Mouse (Mus musculus): Measurements from ENCODE around the gene Tgm6. TPM values are rescaled to one million over a fixed set of nuclear protein-coding genes. Genes with fewer than 3 reads are reported as not detected.

Tgm6 gene
- total and polyA plus RNA-seq, 2 experiments from 2014 or later, result not detected

DNA sequence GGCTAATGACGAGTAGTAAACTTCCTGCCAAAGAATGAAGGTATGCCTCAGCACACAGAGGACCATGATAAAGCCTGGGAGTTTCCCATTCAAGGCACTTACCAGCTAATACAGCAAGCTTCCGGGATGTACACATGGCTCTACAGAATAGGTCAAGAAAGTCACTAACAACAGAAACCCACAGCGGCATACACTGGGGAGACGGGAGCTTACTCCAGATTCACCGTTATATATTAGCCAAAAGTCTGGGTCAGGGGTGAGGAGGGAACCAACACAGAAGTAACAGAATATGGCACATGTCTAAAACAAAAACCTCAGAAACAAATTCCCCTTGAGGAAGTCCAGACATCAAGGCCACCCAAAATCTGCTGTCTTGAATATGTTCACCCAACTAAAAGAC is 50.5 kb downstream of the Tgm6 start:
- H3K9me3 ChIP-seq (replicated peaks; ENCODE audit: control insufficient read depth, low read length), result no peaks in the 10 kb centered on the region
- no peak overlapping the region for H3K9ac ChIP-seq (replicated peaks; ENCODE audit: low read depth, low read length)
- DNase-seq (ENCODE audit: low spot score) (no peak), ATAC-seq (ENCODE audit: insufficient read depth, low read depth) (no peak)
- no peaks in the 10 kb centered on the region for H3K4me1 ChIP-seq (ENCODE audit: control insufficient read depth, insufficient read depth)
- H3K27me3 ChIP-seq (ENCODE audit: control insufficient read depth, insufficient read depth, low read length), result no peaks in the 10 kb centered on the region
- TF ChIP-seq CTCF (IDR thresholded peaks at IDR 0.05; ENCODE audit: low read depth), result no peak
- TF ChIP-seq EP300 (IDR thresholded peaks at IDR 0.05; ENCODE audit: low read depth), result no peak
- no peak overlapping the region for H3K4me3 ChIP-seq (ENCODE audit: low read depth, low read length)
- peaks cover 2% of the 10 kb centered on the region; the same call in 1 of the 2 replicates for H3K36me3 ChIP-seq (replicated peaks; ENCODE audit: control insufficient read depth, insufficient read depth, low read length)
- WGBS, result 62% methylated on average over 5 of the region's 5 CpGs
- H3K4me2 ChIP-seq (ENCODE audit: low read depth, low read length), result no peak overlapping the region
- H3K27ac ChIP-seq (ENCODE audit: low read depth), result no peak overlapping the region

DNA sequence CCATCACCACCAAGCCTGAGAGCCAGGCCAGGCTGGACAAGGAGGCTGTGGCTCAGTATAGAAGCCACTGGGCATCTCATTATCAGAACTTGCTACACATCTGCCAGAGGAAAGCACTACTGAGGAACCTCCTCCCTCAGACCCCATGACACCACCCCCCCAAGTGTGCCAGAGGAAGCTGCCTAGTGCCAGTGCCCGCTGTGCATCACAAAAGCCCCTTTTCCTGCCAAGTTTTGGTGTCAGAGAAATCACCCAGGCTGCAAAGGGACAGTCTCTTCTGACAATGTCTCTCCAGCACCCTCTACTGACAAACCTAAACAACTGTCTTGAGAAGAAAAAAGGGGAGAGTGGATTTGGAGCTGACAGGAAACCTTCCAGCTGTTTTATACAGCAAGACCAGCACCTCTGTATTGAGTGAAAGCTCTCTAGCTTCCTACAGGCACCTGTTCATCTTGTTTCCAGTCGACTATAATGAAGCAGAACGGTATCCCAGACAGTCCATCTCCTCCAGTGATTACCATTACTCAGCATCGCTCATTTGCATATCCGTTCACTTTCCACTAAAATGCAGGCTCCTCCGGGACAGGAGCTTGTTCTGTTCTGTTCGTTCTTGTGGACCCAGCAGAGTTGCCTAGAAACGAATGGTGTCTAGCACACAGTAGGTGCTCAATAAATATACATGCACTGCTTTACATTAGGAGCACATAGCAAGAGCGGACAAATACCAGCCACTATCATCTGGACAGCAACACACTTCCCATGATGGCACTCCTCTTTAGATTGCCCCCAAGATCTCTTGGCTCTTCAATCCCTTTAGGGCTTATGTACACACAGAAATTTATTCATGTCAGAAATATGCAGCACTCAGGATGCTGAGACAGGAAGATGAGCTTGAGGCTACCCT is 54.3 kb downstream of the Tgm6 start:
- DNase-seq (ENCODE audit: low spot score), result peak; percentile 67
- H3K9ac ChIP-seq (replicated peaks; ENCODE audit: low read depth, low read length), result no peak overlapping the region
- peak; percentile 63 for TF ChIP-seq CTCF (IDR thresholded peaks at IDR 0.05; ENCODE audit: low read depth)
- no peak for TF ChIP-seq EP300 (IDR thresholded peaks at IDR 0.05; ENCODE audit: low read depth)
- no peaks in the 10 kb centered on the region for H3K4me1 ChIP-seq (ENCODE audit: control insufficient read depth, insufficient read depth)
- H3K27me3 ChIP-seq (ENCODE audit: control insufficient read depth, insufficient read depth, low read length), result no peaks in the 10 kb centered on the region
- H3K9me3 ChIP-seq (replicated peaks; ENCODE audit: control insufficient read depth, low read length), result no peaks in the 10 kb centered on the region
- H3K36me3 ChIP-seq (replicated peaks; ENCODE audit: control insufficient read depth, insufficient read depth, low read length), result peaks cover 34% of the 10 kb centered on the region
- ATAC-seq (ENCODE audit: insufficient read depth, low read depth), result peak; percentile 27; the same call in 1 of the 2 replicates
- WGBS, result 61% methylated on average over 9 of the region's 9 CpGs
- no peak overlapping the region for H3K27ac ChIP-seq (ENCODE audit: low read depth)
- no peak overlapping the region for H3K4me3 ChIP-seq (ENCODE audit: low read depth, low read length)
- no peak overlapping the region for H3K4me2 ChIP-seq (ENCODE audit: low read depth, low read length)

DNA sequence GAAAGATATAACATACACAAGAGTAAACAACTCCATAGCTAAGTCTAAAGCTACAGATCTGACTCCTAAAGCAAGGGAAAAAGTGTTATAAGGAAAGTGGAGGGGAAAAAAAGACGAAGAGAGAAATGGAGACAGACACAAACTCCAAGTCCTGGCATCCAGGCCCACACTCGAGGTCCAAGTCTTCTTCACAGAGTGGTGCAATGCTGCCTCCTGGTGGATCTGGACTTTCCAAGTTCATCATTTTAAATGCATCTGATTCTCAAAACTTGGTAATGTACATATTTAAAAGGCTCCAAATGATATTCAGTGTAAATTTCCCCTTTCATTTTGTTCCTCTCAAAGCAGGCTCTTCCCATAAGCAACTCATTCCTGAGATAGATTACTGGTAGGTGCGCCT is 55.6 kb downstream of the Tgm6 start:
- peak; percentile 56 for DNase-seq (ENCODE audit: low spot score)
- H3K27ac ChIP-seq (ENCODE audit: low read depth), result no peak overlapping the region
- no peaks in the 10 kb centered on the region for H3K27me3 ChIP-seq (ENCODE audit: control insufficient read depth, insufficient read depth, low read length)
- peaks cover 47% of the 10 kb centered on the region for H3K36me3 ChIP-seq (replicated peaks; ENCODE audit: control insufficient read depth, insufficient read depth, low read length)
- WGBS, result 41% methylated on average over 3 of the region's 3 CpGs
- no peak overlapping the region for H3K9ac ChIP-seq (replicated peaks; ENCODE audit: low read depth, low read length)
- H3K4me2 ChIP-seq (ENCODE audit: low read depth, low read length), result no peak overlapping the region
- TF ChIP-seq EP300 (IDR thresholded peaks at IDR 0.05; ENCODE audit: low read depth) (no peak), CTCF (IDR thresholded peaks at IDR 0.05; ENCODE audit: low read depth) (peak; percentile 80)
- no peak overlapping the region for H3K4me3 ChIP-seq (ENCODE audit: low read depth, low read length)
- no peaks in the 10 kb centered on the region for H3K4me1 ChIP-seq (ENCODE audit: control insufficient read depth, insufficient read depth)
- H3K9me3 ChIP-seq (replicated peaks; ENCODE audit: control insufficient read depth, low read length), result no peaks in the 10 kb centered on the region
- no peak for ATAC-seq (ENCODE audit: insufficient read depth, low read depth)

DNA sequence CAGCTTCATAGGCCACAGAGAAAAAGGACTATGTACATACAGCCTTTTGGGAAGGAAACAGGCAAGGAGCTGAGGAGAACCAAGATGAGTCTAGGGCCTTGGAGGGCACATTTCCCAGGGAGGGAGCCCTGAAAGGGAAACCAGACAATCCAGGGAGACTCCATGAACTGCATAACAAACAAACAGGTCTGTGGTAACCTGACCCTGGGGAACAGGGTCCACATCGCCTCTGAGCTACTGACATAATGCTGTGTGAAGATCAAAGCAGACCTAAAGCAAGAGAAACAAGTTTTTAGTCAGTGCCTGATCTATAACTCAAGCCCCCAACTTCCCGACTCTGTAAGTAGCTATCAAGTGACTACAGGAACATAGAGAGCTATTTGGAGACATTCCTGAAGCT is 59.5 kb downstream of the Tgm6 start:
- TF ChIP-seq CTCF (IDR thresholded peaks at IDR 0.05; ENCODE audit: low read depth), result no peak
- no peak for TF ChIP-seq EP300 (IDR thresholded peaks at IDR 0.05; ENCODE audit: low read depth)
- H3K27ac ChIP-seq (ENCODE audit: low read depth), result no peak overlapping the region
- peaks cover 2% of the 10 kb centered on the region; the same call in 1 of the 2 replicates for H3K4me1 ChIP-seq (ENCODE audit: control insufficient read depth, insufficient read depth)
- ATAC-seq (ENCODE audit: insufficient read depth, low read depth), result no peak
- 88% methylated on average over 2 of the region's 2 CpGs for WGBS
- H3K36me3 ChIP-seq (replicated peaks; ENCODE audit: control insufficient read depth, insufficient read depth, low read length), result peaks cover 84% of the 10 kb centered on the region
- H3K9ac ChIP-seq (replicated peaks; ENCODE audit: low read depth, low read length), result no peak overlapping the region
- no peak overlapping the region for H3K4me2 ChIP-seq (ENCODE audit: low read depth, low read length)
- no peaks in the 10 kb centered on the region for H3K27me3 ChIP-seq (ENCODE audit: control insufficient read depth, insufficient read depth, low read length)
- H3K9me3 ChIP-seq (replicated peaks; ENCODE audit: control insufficient read depth, low read length), result no peaks in the 10 kb centered on the region
- no peak overlapping the region for H3K4me3 ChIP-seq (ENCODE audit: low read depth, low read length)
- DNase-seq (ENCODE audit: low spot score), result no peak

DNA sequence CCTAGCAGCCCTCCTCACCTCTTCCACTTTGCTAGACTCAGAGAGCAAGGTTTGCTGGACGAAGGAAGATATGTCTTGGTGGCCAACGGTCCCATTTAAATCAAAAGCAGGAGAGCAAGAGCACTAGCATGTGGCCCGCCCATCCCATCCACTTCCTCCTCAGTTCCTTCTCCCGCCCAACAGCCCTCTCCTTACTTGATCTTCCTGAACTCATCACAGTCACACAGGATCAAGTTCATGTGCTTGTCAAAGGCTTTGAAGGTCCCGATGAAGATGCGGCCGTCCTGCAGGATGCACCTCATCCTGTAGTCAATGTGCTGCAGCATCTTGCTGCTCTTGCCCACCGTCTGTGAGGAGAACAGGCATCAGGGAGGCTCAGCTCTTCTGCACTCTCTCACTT is 64.6 kb downstream of the Tgm6 start:
- Histone ChIP-seq H3K27ac (ENCODE audit: low read depth) (no peak overlapping the region), H3K9me3 (replicated peaks; ENCODE audit: control insufficient read depth, low read length) (no peaks in the 10 kb centered on the region), H3K4me2 (ENCODE audit: low read depth, low read length) (peak overlapping the region; percentile 80; the same call in 1 of the 2 replicates), H3K9ac (replicated peaks; ENCODE audit: low read depth, low read length) (peak overlapping the region; percentile 99), H3K27me3 (ENCODE audit: control insufficient read depth, insufficient read depth, low read length) (no peaks in the 10 kb centered on the region), H3K4me1 (ENCODE audit: control insufficient read depth, insufficient read depth) (peaks cover 23% of the 10 kb centered on the region), H3K4me3 (ENCODE audit: low read depth, low read length) (no peak overlapping the region), H3K36me3 (replicated peaks; ENCODE audit: control insufficient read depth, insufficient read depth, low read length) (peaks cover 48% of the 10 kb centered on the region)
- WGBS, result 59% methylated on average over 8 of the region's 8 CpGs
- ATAC-seq (ENCODE audit: insufficient read depth, low read depth) (no peak), DNase-seq (ENCODE audit: low spot score) (no peak)
- TF ChIP-seq EP300 (IDR thresholded peaks at IDR 0.05; ENCODE audit: low read depth), result no peak
- no peak for TF ChIP-seq CTCF (IDR thresholded peaks at IDR 0.05; ENCODE audit: low read depth)

All from heart, postnatal 0 days (tissue).